Mouse (Mus musculus) frontal cortex, adult (tissue): ENCODE results near the gene Acadm.

Experiments used
- ATAC-seq: cut with Nextera tagmentation; 2 replicates; pipeline ENCODE4 v1.9.2; 2017; ENCODE audit warnings: mild to moderate bottlenecking, moderate library complexity, mixed read lengths; ENCODE audit not compliant: low TSS enrichment

Acadm gene

DNA sequence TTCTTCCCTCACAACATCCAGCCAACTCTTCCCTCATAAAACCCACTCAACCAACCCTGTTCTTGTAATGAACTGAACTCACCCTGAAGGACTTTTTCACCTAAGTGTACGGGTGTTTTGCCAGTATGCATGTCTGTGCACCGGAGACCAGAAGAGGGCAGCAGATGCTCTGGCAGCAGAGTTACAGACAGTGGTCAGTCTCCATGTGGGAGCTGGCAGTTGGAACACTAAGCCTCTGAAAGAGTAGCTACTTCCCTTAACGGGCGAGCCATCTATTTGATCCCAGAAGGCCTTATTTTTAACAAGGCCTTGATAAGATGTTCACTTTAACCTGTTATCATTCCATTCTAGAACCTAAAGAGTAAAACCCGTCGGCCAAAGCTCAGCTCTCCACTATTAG lies 39.8 kb downstream of the Acadm start:
- peak; percentile 87 for ATAC-seq

- no peak for ATAC-seq
Observed at GRCm38 (mm10) chr3:153902595-153902994, 41.8 kb downstream of the Acadm start.

- ATAC-seq = no peak
Observed at GRCm38 (mm10) chr3:153901904-153902303, 42.5 kb downstream of the Acadm start.

DNA sequence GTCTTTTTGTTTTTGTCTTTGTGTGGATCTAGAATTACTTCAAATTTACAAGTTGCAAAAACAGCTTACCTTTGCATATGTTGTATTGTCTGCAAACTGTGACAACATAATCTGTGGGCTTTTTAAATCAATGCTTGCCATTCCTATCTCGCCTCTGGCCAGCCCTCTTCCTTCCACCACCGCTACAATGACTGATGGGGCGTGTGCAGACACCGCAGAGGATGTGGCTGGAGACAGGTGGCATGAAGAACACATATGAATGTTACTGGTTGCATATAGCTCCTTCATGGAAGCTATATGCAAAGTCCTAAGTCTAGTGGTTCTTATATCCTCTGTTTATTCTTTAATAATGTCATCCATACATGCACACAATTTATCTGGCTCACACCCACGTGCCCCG lies 47.2 kb downstream of the Acadm start:
- ATAC-seq = no peak

DNA sequence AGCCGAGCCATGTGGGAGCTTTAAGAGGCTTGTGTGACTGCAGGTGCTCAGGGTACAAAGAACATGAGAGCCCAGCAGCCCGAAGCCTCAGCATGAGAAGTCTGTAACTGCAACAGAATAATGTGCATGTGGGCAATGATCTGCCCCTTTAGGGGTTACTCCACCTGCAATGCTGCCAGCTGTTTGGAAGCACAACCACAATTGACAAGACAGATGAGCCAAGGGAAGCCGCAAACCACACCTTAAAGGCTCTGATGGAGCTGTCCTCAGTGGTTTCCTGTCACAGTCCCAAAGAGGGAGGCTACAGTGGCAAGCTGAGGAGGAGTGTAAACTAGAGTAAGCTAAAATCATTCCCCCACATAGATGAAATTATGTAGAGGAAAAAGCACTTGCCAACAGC lies 49.0 kb downstream of the Acadm start:
- ATAC-seq = no peak

GRCm38 (mm10) chr3:153889188-153889781 lies 55.1 kb downstream of the Acadm start:
- no peak for ATAC-seq

GRCm38 (mm10) chr3:153888141-153888540 lies 56.3 kb downstream of the Acadm start:
- no peak for ATAC-seq

- no peak for ATAC-seq
Observed at GRCm38 (mm10) chr3:153886296-153886695, 58.1 kb downstream of the Acadm start.
